In the genomic region with DNA sequence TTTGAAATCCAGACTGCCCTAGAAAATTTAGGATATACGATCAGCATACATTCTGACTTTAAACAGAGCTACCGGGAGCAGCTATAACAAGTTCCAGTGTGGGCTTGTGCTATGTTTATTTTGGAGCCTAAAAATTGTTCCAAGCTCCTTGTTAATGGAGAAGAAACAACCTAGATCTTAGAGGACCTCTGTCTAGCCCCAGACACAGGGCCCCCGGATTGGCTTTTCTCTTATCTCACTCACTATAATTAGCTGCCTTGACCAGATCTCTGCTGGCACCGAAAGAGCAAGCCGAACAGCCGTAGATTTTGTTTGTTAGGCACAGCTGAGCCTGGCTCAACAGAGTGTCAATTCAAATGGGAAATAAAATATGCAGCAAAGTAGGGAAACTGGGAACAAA, we compare ENCODE assay signal across 15 mouse cellular contexts. TPM values are rescaled to one million over a fixed set of nuclear protein-coding genes. Genes with fewer than 3 reads are reported as not detected.
DNase-seq lines count a peak whose midpoint lies in the region; ATAC-seq and TF ChIP-seq lines count a peak whose summit lies in the region.
"Had no signal": no experiment of that assay in that cellular context is flagged by ENCODE, and none has a peak within 500 bp of the region (broad histone marks: within the 10 kb centered on the region; RNA-seq: fewer than 3 reads in every experiment).

No protein-coding gene starts in this region.

- H3K36me3 ChIP-seq in MEL (ENCODE audit: control insufficient read depth in 1 of 2, insufficient read depth in 2 of 2, low read length in 2 of 2) = peaks cover 0 to 9% of the 10 kb centered on the region in 2 experiments; a peak in 2 of 4 replicates
- H3K36me3 ChIP-seq in heart, embryonic 16.5 days (ENCODE audit: control insufficient read depth, insufficient read depth) = no peaks in the 10 kb centered on the region
- H3K36me3 ChIP-seq: forebrain, embryonic 10.5 days; hindbrain, embryonic 10.5 days; midbrain, embryonic 13.5 days had no signal

- TF ChIP-seq EP300 in MEL (IDR thresholded peaks at IDR 0.05; ENCODE audit: low read depth in 1 of 2, low read length in 2 of 2) = peak in 1 of 2 experiments; percentile 29; a peak in 1 of 4 replicates

- no peaks in the 10 kb centered on the region for H3K9me3 ChIP-seq in MEL (replicated peaks; ENCODE audit: insufficient read depth, low read length)
- peaks cover 4% of the 10 kb centered on the region; the same call in 1 of the 2 replicates for H3K9me3 ChIP-seq in heart, embryonic 16.5 days (replicated peaks; ENCODE audit: control insufficient read depth, low read length)
- H3K9me3 ChIP-seq: forebrain, embryonic 10.5 days; hindbrain, embryonic 10.5 days; midbrain, embryonic 13.5 days had no signal

- peaks cover 6 to 18% of the 10 kb centered on the region in 2 experiments for H3K4me1 ChIP-seq in MEL (ENCODE audit: control insufficient read depth in 1 of 2, insufficient read depth in 2 of 2, low read length in 2 of 2)
- H3K4me1 ChIP-seq in heart, embryonic 16.5 days (ENCODE audit: control insufficient read depth, insufficient read depth, low read length) = peaks cover 30% of the 10 kb centered on the region
- H3K4me1 ChIP-seq: forebrain, embryonic 10.5 days; hindbrain, embryonic 10.5 days had no signal

- no peak for TF ChIP-seq RAD21 in MEL (IDR thresholded peaks at IDR 0.05; ENCODE audit: low read depth, low read length)

- TF ChIP-seq POLR2A in MEL (IDR thresholded peaks at IDR 0.05; ENCODE audit: control insufficient read depth in 1 of 2, insufficient read depth in 1 of 2, low read depth in 1 of 2, low read length in 2 of 2, poor library complexity in 1 of 2) = no peak

- peak overlapping the region; percentile 69 for H3K27ac ChIP-seq in layer of hippocampus, adult 2 months
- H3K27ac ChIP-seq in MEL (ENCODE audit: control insufficient read depth, low read depth, low read length) = no peak overlapping the region
- peak overlapping the region; percentile 94 for H3K27ac ChIP-seq in heart, embryonic 16.5 days (ENCODE audit: low read length)
- H3K27ac ChIP-seq: forebrain, embryonic 10.5 days; hindbrain, embryonic 10.5 days; liver, embryonic 14.5 days; midbrain, embryonic 13.5 days had no signal

- H3K9ac ChIP-seq in MEL (ENCODE audit: control insufficient read depth, low read depth, low read length, poor library complexity, severe bottlenecking) = no peak overlapping the region
- peak overlapping the region; percentile 45 for H3K9ac ChIP-seq in heart, embryonic 16.5 days (ENCODE audit: low read length)
- H3K9ac ChIP-seq: liver, embryonic 14.5 days; midbrain, embryonic 13.5 days had no signal

- peak; percentile 8 for DNase-seq in cerebellum, adult 9-11 months
- DNase-seq in cerebellum, adult 11 months = no peak
- peak in 1 of 2 experiments; percentile 44 for DNase-seq in layer of hippocampus, adult 2 months (ENCODE audit: low spot score in 2 of 2)
- no peak for DNase-seq in layer of hippocampus, adult 9-10 months (ENCODE audit: low spot score)
- no peak for DNase-seq in MEL (ENCODE audit: low read depth, low spot score)
- DNase-seq in MN1 (ENCODE audit: low spot score) = no peak
- DNase-seq: adrenal gland, postnatal 25 days; cerebellum, postnatal 25 days; kidney, postnatal 36 days had no signal

- H3K4me3 ChIP-seq in layer of hippocampus, adult 2 months = no peak overlapping the region
- H3K4me3 ChIP-seq in MEL (ENCODE audit: control insufficient read depth in 1 of 2, insufficient read depth in 1 of 2, low read depth in 2 of 2, low read length in 2 of 2) = peak overlapping the region in 1 of 2 experiments; percentile 33; a peak in 2 of 4 replicates
- H3K4me3 ChIP-seq in heart, embryonic 16.5 days (ENCODE audit: low read length) = peak overlapping the region; percentile 21
- H3K4me3 ChIP-seq: forebrain, embryonic 10.5 days; hindbrain, embryonic 10.5 days; midbrain, embryonic 13.5 days had no signal

- H3K27me3 ChIP-seq in MEL (ENCODE audit: control insufficient read depth in 1 of 2, insufficient read depth in 2 of 2, low read length in 2 of 2) = no peaks in the 10 kb centered on the region
- no peaks in the 10 kb centered on the region for H3K27me3 ChIP-seq in heart, embryonic 16.5 days (ENCODE audit: control insufficient read depth, insufficient read depth, low read length)
- H3K27me3 ChIP-seq: midbrain, embryonic 13.5 days had no signal

- H3K79me2 ChIP-seq in MEL (ENCODE audit: control insufficient read depth, insufficient read depth, low read length, poor library complexity) = no peaks in the 10 kb centered on the region

- no peak for TF ChIP-seq CTCF in layer of hippocampus, adult 2 months (conservative IDR thresholded peaks at IDR 0.05)
- TF ChIP-seq CTCF in MEL (IDR thresholded peaks at IDR 0.05 in 2 of 3, conservative IDR thresholded peaks at IDR 0.05 in 1 of 3; ENCODE audit: control insufficient read depth in 1 of 3, insufficient read depth in 1 of 3, low read depth in 2 of 3, low read length in 3 of 3, poor library complexity in 1 of 3, severe bottlenecking in 1 of 3) = no peak

- ATAC-seq in heart, embryonic 16.5 days (replicated peaks; ENCODE audit: extremely low read depth, insufficient read depth, low FRiP score) = peak; percentile 74
- no peak for ATAC-seq in inflammation-experienced regulatory T-cells, adult 6 months
- ATAC-seq: midbrain, embryonic 13.5 days had no signal

- peak overlapping the region; percentile 55 for H3K4me2 ChIP-seq in heart, embryonic 16.5 days (ENCODE audit: low read depth, low read length)
- H3K4me2 ChIP-seq: midbrain, embryonic 13.5 days had no signal

- WGBS in heart, embryonic 16.5 days = 12% methylated on average over 6 of the region's 6 CpGs

TF ChIP-seq in MEL, 35 proteins besides CTCF, POLR2A, EP300 and RAD21:
- no peak for TF ChIP-seq RCOR1 (IDR thresholded peaks at IDR 0.05; ENCODE audit: low read depth, low read length)
- no peak for TF ChIP-seq BHLHE40 (IDR thresholded peaks at IDR 0.05; ENCODE audit: borderline replicate concordance, low read depth, low read length)
- TF ChIP-seq ETS1 (IDR thresholded peaks at IDR 0.05; ENCODE audit: low read depth, low read length) = peak; percentile 13; the same call in 1 of the 2 replicates
- TF ChIP-seq GATA1 (IDR thresholded peaks at IDR 0.05; ENCODE audit: low read depth, low read length) = peak; percentile 14; the same call in 1 of the 2 replicates
- no peak for TF ChIP-seq ELF1 (IDR thresholded peaks at IDR 0.05; ENCODE audit: low read depth, low read length)
- peak; percentile 64; the same call in 1 of the 2 replicates for TF ChIP-seq MEF2A (IDR thresholded peaks at IDR 0.05; ENCODE audit: extremely low read depth, insufficient replicate concordance, low read depth, low read length, poor library complexity, severe bottlenecking)
- TF ChIP-seq MAZ (IDR thresholded peaks at IDR 0.05; ENCODE audit: low read depth, low read length) = no peak

RNA-seq across cellular contexts. Expression of a gene that starts 50.1 kb away (rescaled TPM):
- 10 to 100 TPM; 44.4 to 46.5 TPM for total RNA-seq in layer of hippocampus, adult 2 months (2021)
- total RNA-seq in MEL (2012; rRNA removed) = 4.3 and 5.5 TPM in 2 replicates
- 10 to 100 TPM in 1 of 2 experiments, not detected in 1; 17.2 TPM for polyA plus RNA-seq in MEL (2012; ENCODE audit: insufficient read depth in 1 of 2, insufficient read length in 2 of 2, low read depth in 1 of 2, low replicate concordance in 2 of 2, missing spikeins in 1 of 2)
- 30.7 and 31.7 TPM in 2 replicates for polyA plus RNA-seq in heart, embryonic 16.5 days (2015; fragmentation: Nextera tagmentation; extraction: Ambion mirVana)
- polyA plus RNA-seq in inflammation-experienced regulatory T-cells, adult 6 months (2017; shearing (Covaris generic)) = 10 to 100 TPM; 12.1 to 15.7 (median 14.6) TPM

RNA-seq across cellular contexts. Expression of a gene that starts 50.6 kb away (rescaled TPM):
- 100 to 1,000 TPM; 263 to 265 TPM for total RNA-seq in layer of hippocampus, adult 2 months (2021)
- 67.0 and 75.2 TPM in 2 replicates for total RNA-seq in MEL (2012; rRNA removed)
- polyA plus RNA-seq in MEL (2012; ENCODE audit: insufficient read depth in 1 of 2, insufficient read length in 2 of 2, low read depth in 1 of 2, low replicate concordance in 2 of 2, missing spikeins in 1 of 2) = 100 to 1,000 TPM in 1 of 2 experiments, 10 to 100 TPM in 1; 66.7 to 254 TPM
- polyA plus RNA-seq in heart, embryonic 16.5 days (2015; fragmentation: Nextera tagmentation; extraction: Ambion mirVana) = 228 and 273 TPM in 2 replicates
- polyA plus RNA-seq in inflammation-experienced regulatory T-cells, adult 6 months (2017; shearing (Covaris generic)) = 100 to 1,000 TPM; 405 to 568 (median 467) TPM
